Mouse (Mus musculus) heart, adult 18-20 months (tissue): Measurements from ENCODE around the gene Ankrd44. TPM values are rescaled to one million over a fixed set of nuclear protein-coding genes. Genes with fewer than 3 reads are reported as not detected.
A peak's percentile ranks its signal among the peaks of the same experiment; 100 is the strongest.

Experiments
- DNase-seq, 2 experiments: peaks; one replicate each; pipeline ENCODE4 v3.0.0; 2021 to 2022; ENCODE audit warnings: mixed read lengths in 1 of 2
- total RNA-seq, 2 experiments: library from RNA; stranded (reverse); gene quantifications; 2 replicates each; pipeline ENCODE4 v1.2.3; 2021

Gene Ankrd44
- total RNA-seq, 2 experiments from 2014 or later, result 7.5 to 15.7 TPM

DNA sequence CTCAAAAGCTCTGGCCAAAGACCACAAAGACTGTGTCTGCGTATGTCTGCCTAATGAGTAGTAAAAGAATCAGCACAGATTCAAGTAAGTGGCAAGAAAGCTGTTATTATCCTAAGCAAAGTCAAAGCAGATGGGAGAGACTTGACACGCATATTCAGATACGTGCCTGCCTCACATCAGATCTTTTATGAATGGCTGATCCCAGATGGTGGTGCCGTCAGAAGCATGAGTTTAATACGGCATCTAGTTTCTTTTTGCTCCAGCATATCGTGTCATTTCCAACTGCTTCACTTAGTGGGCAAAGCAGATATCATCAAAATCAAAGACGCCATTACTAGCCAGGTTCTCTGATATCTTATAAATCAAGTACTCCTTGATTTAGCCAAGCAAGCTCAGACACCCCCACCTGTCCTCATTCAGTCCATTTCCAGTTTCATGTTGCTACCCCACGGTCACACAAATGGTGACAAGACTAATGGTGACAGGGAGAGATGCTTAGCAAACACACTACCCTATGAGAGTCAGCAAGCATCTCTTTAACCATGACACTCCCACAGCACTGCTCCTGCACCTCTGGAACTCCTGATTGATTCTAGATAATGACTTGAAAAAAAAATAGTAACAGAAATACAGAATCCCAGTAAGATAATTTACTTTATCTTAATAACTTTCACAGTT, 218.2 kb downstream of the Ankrd44 start:
- DNase-seq, result no peak

DNA sequence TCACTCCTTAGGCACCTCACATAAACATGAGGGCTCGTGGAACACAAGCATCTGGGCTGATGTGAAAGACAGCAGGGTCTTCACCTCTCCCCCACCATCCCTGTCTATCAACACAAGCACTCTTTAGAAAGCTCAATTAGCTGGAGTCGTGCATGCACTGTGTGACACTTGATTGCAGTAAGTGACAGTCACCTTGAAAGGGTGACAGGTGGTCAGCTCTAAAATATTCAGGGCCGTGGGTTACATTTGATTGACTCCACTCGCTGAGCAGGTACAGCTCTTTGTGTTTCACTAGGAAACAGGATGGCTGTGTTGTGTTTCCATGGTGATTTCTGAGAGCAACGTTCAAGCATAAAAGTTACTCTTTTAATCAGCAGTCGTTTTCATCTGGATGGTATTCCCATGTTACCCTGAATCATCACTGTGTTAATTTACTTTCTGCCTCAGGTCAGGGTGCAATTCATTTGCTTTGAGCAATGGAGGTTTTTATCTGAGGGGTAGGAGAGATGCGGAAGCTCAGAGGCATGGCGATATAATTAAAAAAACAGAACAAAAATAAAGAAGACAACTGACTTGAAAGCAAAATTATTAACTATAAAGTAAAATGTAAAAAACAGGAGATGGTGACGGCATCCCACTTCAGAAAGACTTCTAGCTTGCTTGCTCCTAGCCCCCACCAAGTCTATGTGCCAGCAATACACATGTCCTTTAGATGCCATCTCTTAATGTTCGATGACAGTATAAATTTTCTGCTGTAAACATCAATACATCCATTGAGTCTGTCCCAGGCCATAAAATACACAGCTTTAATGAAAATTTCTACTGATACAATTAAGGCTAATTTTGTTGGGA, 218.9 kb downstream of the Ankrd44 start:
- DNase-seq, result no peak

DNA sequence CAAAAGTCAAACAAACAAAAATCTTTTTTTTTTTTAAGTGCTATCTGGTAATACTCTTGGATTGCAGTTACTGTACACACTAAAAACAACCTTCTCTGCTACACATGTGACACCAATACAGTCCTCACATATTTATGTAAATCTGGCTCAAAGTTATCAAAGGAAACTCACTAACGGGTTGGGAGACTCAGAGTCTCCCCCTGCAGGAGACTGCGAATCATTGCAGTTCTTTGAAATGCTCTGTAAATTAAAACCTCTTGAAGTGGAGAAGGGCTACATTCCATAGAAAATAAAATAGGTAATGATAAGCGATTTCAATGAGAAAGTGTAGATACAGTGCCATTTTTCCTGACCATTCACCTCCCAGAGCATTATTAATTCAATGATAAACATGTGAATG, 219.6 kb downstream of the Ankrd44 start:
- no peak for DNase-seq

DNA sequence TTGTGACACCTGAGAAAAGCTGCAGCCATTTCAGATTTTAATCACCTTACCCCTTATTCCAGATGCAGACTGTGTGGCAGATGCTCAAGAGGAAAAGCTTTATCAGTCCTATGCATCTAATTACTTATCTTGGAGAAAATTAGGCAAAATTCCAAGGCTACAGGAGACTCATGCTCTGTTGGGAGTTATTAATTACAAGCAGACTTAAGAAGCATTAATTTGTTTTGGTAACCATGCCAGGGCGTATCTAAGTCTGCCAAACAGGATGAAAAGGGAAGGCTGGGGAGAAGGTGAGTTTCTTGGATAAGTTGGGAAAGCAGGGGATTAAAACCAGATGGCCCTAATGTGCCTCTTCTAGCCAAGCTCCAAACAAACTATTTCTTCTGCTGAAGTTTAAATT, 222.7 kb downstream of the Ankrd44 start:
- DNase-seq, result no peak

DNA sequence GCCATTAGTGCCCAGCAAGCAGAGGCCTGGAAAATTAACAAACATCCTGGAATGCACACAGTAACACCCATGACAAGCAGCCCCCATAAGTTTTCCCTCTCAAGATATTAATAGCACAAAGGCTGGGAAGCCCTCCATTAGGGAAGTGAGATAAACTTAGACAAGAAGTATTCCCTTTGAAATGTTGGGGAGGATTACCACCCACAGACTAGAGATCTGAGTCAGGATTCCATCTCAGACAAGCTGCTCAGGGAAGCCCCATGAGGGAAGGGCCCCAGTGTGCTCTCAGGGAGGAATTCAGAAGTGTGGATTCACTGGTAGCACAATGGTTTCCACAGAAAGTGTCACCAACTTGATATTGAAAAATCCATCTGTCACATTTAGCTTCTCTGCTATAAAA, 223.3 kb downstream of the Ankrd44 start:
- DNase-seq, result no peak

DNA sequence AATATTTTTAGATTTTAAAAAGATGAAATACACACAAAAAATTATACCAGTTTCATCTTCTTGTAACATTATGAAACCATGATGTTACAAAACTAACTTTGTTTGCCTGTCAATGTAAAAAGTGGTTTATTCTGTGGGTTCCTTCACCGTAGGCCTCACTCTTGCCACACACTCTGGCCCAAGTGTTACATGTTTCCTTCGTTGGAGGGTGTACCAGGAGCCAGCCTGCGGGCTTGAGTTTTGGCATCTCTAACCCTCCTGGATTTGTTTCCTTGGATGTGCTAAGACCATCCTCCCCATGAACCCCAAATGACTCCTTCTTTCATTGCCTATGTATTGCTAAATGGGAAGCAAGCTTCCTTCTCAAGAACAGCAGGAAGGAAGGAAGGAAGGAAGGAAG, 230.8 kb downstream of the Ankrd44 start:
- no peak for DNase-seq

DNA sequence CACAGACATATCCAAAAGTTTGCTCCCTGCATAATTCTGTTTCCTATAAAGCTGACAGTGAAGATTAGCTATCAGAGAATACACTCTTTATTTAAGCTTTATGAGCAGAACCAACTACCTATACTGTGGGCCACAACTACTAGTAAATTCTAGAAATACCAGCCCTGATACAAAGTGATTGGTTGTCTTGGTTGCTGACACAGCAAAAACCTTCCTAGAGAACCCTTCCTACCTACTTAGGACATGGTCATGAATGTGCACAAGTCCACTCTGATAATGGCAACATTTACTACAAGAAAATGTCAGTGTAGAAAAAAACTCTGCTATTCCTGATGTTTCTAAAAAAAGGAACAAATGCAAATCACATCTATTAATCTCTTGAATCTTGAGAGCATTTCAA, 234.4 kb downstream of the Ankrd44 start:
- DNase-seq, result no peak

DNA sequence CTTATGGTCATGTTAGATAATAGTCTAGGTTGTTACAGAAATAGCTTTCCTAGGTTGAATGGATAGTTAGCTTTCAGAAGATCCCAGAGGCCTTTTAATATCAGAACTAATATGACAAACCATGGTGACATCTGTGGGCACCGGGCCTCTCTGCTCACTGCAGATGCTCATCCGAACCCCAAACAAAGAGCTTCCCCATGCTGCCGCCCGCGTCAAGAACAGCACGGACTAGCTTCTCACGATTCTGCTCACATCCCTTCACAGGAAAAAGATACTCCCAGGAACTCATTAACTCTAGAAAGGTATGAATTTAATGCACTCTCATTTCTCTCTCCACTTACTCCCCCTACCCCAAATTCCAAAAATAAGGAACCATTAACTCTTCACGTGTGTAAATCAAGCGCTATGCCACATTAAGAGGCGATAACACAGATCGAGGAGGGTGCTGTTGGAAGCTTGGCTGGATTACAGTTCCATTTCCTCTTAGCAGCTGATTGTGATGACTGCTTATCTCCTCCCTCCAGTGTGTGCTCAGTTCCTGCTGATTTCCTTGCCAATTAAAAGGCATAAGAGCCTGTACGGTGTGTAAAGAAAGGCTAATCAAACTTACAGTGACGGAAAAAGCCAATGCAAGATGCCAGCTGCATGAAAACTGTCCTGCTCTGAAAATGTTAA, 235.8 kb downstream of the Ankrd44 start:
- DNase-seq, result peak; percentile 62 to 78

DNA sequence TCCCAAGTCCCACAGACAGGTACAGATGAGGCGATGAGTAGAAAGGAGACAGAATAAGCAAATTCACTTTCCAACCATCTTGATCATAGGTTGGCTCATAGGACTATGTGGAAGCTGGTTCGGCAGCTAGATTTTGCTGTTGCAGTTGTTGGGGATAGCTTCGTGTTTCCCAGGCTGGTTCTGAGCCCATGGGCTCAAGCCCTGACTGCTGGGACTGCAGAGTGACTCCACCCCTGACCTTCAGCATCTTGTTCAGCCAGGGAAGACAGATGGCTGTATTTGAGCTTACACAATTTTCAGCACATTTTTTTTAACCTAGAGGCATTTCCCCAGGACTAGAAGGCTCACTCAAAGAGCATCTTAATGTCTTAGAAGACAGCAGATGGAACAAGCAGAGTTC, 237.7 kb downstream of the Ankrd44 start:
- peak in 1 of 2 experiments; percentile 37 for DNase-seq

DNA sequence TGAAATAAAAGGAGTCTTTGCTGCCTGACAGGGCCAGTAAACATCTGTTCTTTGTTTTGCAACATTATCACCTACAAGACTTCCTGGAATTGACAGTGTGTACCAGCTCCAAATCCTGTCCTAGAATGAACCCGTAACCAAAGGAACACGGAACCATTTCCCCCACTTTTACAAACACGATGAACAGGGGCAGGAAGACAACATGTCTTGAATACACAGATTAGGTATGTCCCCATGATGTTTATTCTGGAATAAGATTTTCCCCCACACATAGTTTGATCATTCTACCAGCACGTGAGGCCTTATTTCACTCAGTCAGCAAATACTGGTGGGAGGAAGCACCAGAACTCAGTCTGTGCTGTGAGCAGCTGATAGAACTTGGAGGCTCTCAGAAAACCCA, 241.9 kb downstream of the Ankrd44 start:
- DNase-seq, result peak; percentile 71 to 88

DNA sequence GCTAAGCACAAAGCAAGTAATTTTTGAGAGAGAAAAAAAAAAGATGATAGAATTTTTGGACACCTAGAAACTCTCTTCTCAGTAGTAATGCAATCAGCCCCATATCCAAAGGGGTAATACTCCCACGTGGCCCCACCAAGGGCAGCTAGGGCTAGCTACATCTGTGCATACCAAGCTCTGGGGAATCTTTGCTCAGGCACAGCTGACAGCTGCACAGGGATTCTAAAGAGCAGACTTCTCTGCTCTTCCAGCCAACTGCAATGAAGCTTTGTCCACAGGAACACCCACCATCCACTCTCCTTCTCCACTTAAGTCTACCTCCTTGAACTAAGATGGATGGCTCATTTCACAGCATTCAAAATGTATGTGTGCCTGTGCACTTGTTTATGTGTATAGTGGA, 246.6 kb downstream of the Ankrd44 start:
- DNase-seq, result no peak

DNA sequence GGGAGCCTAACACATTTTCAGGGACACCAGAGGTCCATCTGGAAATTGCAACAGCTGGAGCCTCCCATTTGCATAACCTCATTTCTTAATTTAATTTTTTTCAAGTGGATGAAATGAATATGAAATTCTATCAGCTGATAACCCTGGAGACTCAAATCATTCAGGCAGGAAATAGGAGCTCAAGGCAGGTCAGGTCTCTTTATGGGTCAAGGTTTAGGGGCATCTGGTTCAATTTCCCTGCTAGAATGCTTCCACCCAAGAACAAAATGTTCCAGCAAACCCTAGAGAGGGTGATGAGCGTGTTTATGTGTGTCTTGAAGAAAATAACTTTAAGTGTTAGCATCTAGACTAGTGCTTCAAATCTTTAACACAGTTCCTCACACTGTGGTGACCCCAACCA, 248.2 kb downstream of the Ankrd44 start:
- DNase-seq, result no peak

DNA sequence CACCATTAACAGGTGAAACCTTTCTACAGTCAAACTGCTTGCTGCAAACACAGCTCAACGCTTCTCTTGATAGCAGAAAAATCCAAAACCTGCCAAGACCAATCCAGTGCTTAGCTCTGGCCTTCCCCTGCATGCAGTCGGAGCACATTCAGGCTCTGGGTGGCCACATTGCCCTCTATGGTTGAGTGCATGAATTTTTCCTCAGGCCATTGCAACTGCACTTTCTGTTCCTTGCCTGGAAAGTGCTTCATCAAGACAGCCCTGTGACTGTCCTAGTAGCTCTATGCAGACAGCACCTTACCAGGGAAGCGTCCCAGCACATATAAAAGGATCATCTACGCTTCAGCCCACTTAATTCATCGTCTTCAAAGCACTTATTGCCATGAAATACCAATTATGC, 250.7 kb downstream of the Ankrd44 start:
- DNase-seq, result no peak

DNA sequence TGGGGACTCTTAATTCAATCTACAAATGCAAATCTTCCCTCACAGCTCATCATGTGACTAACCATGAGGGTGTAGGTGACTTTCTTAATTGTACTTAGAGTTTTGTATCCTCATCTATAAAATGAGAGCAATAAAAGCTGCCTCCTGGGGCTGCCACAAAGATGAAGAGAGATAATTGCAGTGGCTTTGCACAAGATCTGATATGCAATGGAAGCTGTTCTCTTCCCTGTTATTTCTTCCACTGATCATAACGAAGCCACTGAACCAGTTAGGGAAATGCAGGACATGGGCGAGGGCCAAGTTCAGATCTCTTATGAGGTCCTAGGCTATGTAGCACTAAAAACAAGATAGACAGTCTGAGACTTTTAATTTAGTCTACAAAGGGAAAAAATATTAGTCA, 258.2 kb downstream of the Ankrd44 start:
- no peak for DNase-seq

DNA sequence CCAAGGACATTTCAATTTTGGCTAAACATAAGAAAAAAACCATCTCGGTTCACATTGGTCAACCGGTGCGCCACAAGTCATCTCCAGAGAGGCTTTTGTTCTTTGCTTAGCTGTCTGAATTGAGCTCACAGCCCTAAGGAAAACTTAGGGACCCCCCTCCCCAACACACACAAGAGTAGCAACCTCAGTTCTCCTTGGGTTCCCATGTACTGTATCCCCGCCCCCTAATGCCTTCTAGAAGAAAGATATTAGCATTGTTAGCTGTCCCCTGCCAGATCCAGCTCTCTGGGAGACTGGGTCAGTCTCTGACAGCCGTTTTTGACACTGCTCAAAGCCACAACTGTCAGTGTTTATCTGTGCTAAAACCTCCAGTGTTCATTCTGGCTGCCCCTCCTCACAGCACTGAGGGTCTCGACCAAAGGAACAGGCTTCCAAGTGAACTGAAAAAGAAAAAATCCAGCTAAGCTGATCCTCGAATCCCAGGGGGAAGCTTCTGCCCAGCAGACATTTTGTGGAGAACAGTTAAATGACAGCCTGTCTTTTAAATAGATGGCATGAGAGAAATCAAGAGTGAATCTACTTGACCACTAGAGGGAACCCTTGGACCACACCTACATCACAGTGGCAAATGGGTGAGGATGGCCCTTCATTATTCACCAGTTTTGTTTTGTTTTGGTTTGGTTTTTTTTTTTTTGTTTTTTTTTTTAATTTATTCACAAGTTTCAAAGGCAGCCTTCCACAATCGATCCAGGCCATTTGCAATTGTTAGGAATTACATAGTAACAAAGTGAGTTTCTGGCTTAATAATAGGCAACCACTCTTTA, 260.4 kb downstream of the Ankrd44 start:
- DNase-seq, result peak; percentile 63 to 80

DNA sequence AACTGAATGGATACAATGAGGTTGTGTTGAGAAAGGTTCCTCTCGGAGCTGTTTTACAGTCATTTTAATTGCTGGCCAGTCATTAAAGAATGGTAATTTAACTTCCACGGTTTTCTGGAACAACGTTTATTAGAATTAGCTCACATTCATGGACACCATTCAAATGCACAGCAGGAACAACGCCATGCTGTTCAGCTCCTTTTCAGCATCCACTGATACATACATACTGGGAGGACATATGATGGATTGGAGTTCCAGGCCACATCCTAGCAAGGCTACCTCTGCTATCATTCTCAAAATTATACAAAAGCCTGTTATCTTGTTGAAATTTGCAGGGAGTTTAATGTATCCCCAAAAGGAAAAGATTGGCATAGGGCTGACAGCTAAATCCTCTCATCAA, 261.1 kb downstream of the Ankrd44 start:
- no peak for DNase-seq

DNA sequence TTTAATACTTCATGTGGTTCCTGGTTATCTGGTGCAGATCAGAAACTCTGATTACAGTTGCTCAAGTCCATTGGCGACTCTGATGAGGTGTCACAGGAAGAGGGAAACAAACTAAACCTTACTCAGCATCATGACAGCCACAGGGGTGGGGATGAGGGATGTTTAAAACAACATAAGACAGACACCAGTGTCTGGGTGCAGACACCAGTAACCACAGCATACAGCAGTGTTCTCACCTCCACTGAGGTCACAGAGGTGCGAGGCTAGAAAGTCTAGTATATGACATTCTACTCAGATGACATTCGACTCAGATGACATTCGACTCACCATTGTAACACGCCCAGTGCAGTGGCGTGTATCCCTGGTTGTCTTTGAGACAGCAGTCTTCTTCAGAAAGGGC, 265.5 kb downstream of the Ankrd44 start:
- DNase-seq, result no peak

DNA sequence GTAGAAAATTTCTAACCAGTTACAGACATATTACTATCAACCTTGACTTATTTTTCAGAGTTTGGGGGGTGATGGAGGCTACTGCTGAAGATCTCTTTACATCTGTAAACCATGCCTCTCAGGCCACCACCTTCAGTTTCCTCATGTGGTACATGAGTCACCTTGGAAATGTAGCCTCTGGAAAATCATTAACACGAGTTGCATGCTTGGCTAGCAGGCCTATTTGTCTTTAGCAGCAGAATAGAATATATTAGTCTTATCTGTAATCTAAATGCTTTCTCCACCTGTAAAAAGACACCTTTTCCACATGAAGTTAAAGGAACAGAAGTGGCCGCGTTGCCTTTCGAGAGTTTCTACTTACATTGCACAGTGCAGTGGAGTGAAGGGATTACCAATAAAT, 267.6 kb downstream of the Ankrd44 start:
- no peak for DNase-seq

DNA sequence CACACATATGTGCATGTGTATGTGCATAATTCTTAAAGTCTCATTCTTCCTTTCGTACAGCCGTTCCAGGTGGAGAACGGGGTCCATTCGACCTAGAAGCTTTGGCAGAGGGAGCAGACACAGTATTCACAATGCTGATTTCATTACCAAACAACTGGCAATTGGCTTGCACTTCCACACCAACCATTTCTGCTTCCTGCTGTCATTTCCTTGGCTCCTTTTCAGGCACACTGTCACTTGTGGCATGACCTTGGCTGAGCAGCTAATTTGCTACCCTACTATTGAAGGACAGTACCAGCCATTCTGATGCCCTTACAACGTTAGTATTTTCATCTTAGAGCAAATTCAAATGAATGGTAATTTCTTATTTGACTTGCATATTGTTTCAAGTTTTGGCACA, 277.9 kb downstream of the Ankrd44 start:
- peak; percentile 39 to 56 for DNase-seq

DNA sequence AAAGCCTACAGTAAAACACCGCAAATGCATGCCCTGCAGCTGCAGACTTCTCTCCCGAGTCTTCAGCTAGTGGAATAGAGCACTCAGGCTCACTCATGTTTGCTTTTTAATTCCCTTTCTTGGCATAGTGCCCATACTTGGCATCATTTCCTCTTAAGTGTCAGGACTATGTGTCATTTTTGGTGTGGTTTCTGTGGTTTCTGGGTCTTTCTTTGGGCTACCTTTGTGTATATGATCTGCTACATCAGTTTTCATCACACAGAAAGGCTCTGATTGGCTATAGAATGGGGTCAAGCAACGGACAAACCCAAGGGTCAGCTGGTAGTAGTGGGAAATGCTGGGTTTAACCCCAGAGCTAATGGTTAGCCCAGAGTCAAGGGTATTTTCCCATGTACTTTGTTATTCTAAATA, 278.8 kb downstream of the Ankrd44 start:
- DNase-seq, result no peak

DNA sequence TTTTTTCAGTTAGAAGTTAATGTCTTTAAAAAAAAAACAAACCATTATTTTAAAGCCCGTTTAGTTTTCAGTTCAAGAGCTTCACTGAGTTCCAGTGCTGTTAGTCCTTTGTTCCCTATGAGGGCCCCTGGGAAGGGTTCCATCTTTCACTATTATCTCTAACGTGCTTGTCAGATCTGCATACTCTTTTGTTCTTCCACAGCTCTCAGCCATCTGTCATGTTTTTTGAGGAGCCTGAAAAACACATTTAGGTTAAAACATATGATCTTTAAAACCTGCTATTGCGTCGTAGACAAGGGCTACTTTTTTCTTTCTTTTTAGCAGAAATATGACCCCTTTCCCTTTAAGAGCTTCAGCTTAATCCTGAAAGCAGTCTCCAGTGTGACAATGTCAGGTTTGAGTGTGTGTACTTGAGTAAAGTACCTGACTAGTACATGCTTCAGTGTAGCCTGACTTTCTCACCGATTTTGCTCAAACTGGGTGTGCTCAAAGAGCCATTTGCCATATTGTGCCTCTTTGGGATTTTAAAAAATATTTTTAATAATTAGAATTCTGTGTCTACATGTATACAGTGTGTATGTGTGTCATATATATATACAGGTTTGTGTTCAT, 285.9 kb downstream of the Ankrd44 start:
- DNase-seq, result no peak

DNA sequence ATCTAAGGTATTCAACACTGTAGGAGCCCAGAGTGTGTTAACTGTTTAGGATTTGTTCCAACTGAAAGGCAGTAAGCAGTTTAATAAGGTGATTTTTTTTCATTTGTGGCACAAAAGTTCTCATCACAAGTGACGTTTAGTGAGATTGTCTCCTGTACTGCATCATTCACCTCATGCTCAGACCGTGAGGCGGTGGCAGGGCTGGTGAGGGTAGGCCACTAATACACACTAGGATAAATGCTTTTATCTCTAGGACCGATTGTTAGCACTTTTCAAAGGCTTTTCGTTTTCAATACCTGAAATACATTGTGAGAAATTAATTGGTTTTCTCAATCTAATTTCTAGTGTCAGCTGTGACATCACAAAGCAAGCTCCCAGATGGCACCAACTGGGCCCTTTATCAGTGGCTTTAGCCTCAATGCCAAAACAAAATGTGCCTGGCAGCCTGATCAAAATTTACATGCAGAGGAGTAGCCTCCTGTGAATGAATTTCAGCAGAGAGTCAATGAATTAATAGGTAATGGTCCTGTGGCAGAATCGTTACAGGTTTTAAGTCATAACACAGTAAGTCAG, 286.6 kb downstream of the Ankrd44 start:
- no peak for DNase-seq
